Mouse (Mus musculus): Measurements from ENCODE around the gene Sorcs3.
A peak's percentile ranks its signal among the peaks of the same experiment; 100 is the strongest.

The Sorcs3 gene

GRCm38 (mm10) chr19:48524527-48525214 lies 318.8 kb downstream of the Sorcs3 start:
- no peak for DNase-seq (ENCODE audit: low spot score)

- no peak for DNase-seq (ENCODE audit: low spot score)
Measured at GRCm38 (mm10) chr19:48533582-48533981, 327.8 kb downstream of the Sorcs3 start.

GRCm38 (mm10) chr19:48544294-48544693 lies 338.5 kb downstream of the Sorcs3 start:
- no peak for DNase-seq (ENCODE audit: low spot score)

- no peak for DNase-seq (ENCODE audit: low spot score)
Measured at GRCm38 (mm10) chr19:48545421-48546132, 339.8 kb downstream of the Sorcs3 start.

GRCm38 (mm10) chr19:48546133-48546448 lies 340.3 kb downstream of the Sorcs3 start:
- DNase-seq (ENCODE audit: low spot score), result peak; percentile 37

- no peak for DNase-seq (ENCODE audit: low spot score)
Measured at GRCm38 (mm10) chr19:48548143-48548881, 342.5 kb downstream of the Sorcs3 start.

GRCm38 (mm10) chr19:48559432-48559831 lies 353.6 kb downstream of the Sorcs3 start:
- DNase-seq (ENCODE audit: low spot score), result no peak

GRCm38 (mm10) chr19:48575736-48576135 lies 369.9 kb downstream of the Sorcs3 start:
- no peak for DNase-seq (ENCODE audit: low spot score)

GRCm38 (mm10) chr19:48577169-48577568 lies 371.3 kb downstream of the Sorcs3 start:
- DNase-seq (ENCODE audit: low spot score), result no peak

GRCm38 (mm10) chr19:48584938-48585560 lies 379.2 kb downstream of the Sorcs3 start:
- no peak for DNase-seq (ENCODE audit: low spot score)

GRCm38 (mm10) chr19:48616951-48617350 lies 411.1 kb downstream of the Sorcs3 start:
- no peak for DNase-seq (ENCODE audit: low spot score)

- DNase-seq (ENCODE audit: low spot score), result no peak
Measured at GRCm38 (mm10) chr19:48630671-48631327, 425.0 kb downstream of the Sorcs3 start.

GRCm38 (mm10) chr19:48642566-48642965 lies 436.7 kb downstream of the Sorcs3 start:
- no peak for DNase-seq (ENCODE audit: low spot score)

- no peak for DNase-seq (ENCODE audit: low spot score)
Measured at GRCm38 (mm10) chr19:48649941-48650340, 444.1 kb downstream of the Sorcs3 start.

- peak; percentile 42 for DNase-seq (ENCODE audit: low spot score)
Measured at GRCm38 (mm10) chr19:48651617-48652016, 445.8 kb downstream of the Sorcs3 start.

- no peak for DNase-seq (ENCODE audit: low spot score)
Measured at GRCm38 (mm10) chr19:48660201-48660600, 454.4 kb downstream of the Sorcs3 start.

GRCm38 (mm10) chr19:48679896-48680295 lies 474.1 kb downstream of the Sorcs3 start:
- DNase-seq (ENCODE audit: low spot score), result no peak

GRCm38 (mm10) chr19:48682485-48682884 lies 476.7 kb downstream of the Sorcs3 start:
- no peak for DNase-seq (ENCODE audit: low spot score)

GRCm38 (mm10) chr19:48686369-48686768 lies 480.5 kb downstream of the Sorcs3 start:
- no peak for DNase-seq (ENCODE audit: low spot score)

GRCm38 (mm10) chr19:48700111-48700658 lies 494.4 kb downstream of the Sorcs3 start:
- DNase-seq (ENCODE audit: low spot score), result no peak

GRCm38 (mm10) chr19:48703763-48704162 lies 497.9 kb downstream of the Sorcs3 start:
- DNase-seq (ENCODE audit: low spot score), result no peak
